Mouse (Mus musculus) megakaryocyte, embryonic 14.5 days (primary cell): ENCODE measurements around the gene Usf3.

Experiments used
- FLI1 ChIP-seq: IDR thresholded peaks from 2 replicates; pipeline ENCODE4 v1.6.1; 2012; ENCODE audit warnings: low read length, inconsistent platforms, mixed read lengths
- GATA1 ChIP-seq: IDR thresholded peaks from 3 replicates; pipeline ENCODE4 v1.6.1; 2012; ENCODE audit warnings: mixed read lengths, low read length, inconsistent platforms, borderline replicate concordance

GRCm38 (mm10) chr16:44123786-44124185 lies 49.3 kb upstream of the Usf3 start:
- TF ChIP-seq GATA1 = no peak
- TF ChIP-seq FLI1 = no peak
